Mouse (Mus musculus): Measurements from ENCODE around the gene Hhat.
A peak's percentile ranks its signal among the peaks of the same experiment; 100 is the strongest.

Hhat gene

GRCm38 (mm10) chr1:192544091-192544490 lies 226.9 kb downstream of the Hhat start:
- no peak for DNase-seq (ENCODE audit: low read depth, low spot score)
- H3K27me3 ChIP-seq (ENCODE audit: control insufficient read depth, insufficient read depth, low read length, poor library complexity, severe bottlenecking): no peaks in the 10 kb centered on the region

GRCm38 (mm10) chr1:192543686-192544085 lies 227.3 kb downstream of the Hhat start:
- DNase-seq (ENCODE audit: low read depth, low spot score): no peak
- H3K27me3 ChIP-seq (ENCODE audit: control insufficient read depth, insufficient read depth, low read length, poor library complexity, severe bottlenecking): no peaks in the 10 kb centered on the region

More at GRCm38 (mm10) chr1:192544091-192544490, 226.9 kb downstream of the Hhat start:
- H3K36me3 ChIP-seq (ENCODE audit: control insufficient read depth, insufficient read depth, low read length, poor library complexity, severe bottlenecking): no peaks in the 10 kb centered on the region

GRCm38 (mm10) chr1:192542093-192542492 lies 228.9 kb downstream of the Hhat start:
- no peaks in the 10 kb centered on the region for H3K36me3 ChIP-seq (ENCODE audit: control insufficient read depth, insufficient read depth, low read length, poor library complexity, severe bottlenecking)
- no peak for DNase-seq (ENCODE audit: low read depth, low spot score)
- no peaks in the 10 kb centered on the region for H3K27me3 ChIP-seq (ENCODE audit: control insufficient read depth, insufficient read depth, low read length, poor library complexity, severe bottlenecking)

More at GRCm38 (mm10) chr1:192543686-192544085, 227.3 kb downstream of the Hhat start:
- H3K36me3 ChIP-seq (ENCODE audit: control insufficient read depth, insufficient read depth, low read length, poor library complexity, severe bottlenecking): no peaks in the 10 kb centered on the region

GRCm38 (mm10) chr1:192537169-192537568 lies 233.9 kb downstream of the Hhat start:
- Histone ChIP-seq H3K27me3 (ENCODE audit: control insufficient read depth, insufficient read depth, low read length, poor library complexity, severe bottlenecking) (no peaks in the 10 kb centered on the region), H3K36me3 (ENCODE audit: control insufficient read depth, insufficient read depth, low read length, poor library complexity, severe bottlenecking) (no peaks in the 10 kb centered on the region)
- DNase-seq (ENCODE audit: low read depth, low spot score): peak; percentile 20

- Histone ChIP-seq H3K36me3 (ENCODE audit: control insufficient read depth, insufficient read depth, low read length, poor library complexity, severe bottlenecking) (no peaks in the 10 kb centered on the region), H3K27me3 (ENCODE audit: control insufficient read depth, insufficient read depth, low read length, poor library complexity, severe bottlenecking) (no peaks in the 10 kb centered on the region)
- peak; percentile 6 for DNase-seq (ENCODE audit: low read depth, low spot score)
These were observed 234.6 kb downstream of the Hhat start for GRCm38 (mm10) chr1:192536440-192536839.

- H3K27me3 ChIP-seq (ENCODE audit: control insufficient read depth, insufficient read depth, low read length, poor library complexity, severe bottlenecking): no peaks in the 10 kb centered on the region
- DNase-seq (ENCODE audit: low read depth, low spot score): no peak
These were observed 238.0 kb downstream of the Hhat start for GRCm38 (mm10) chr1:192533016-192533415.

GRCm38 (mm10) chr1:192532212-192532611 lies 238.8 kb downstream of the Hhat start:
- DNase-seq (ENCODE audit: low read depth, low spot score): no peak
- H3K36me3 ChIP-seq (ENCODE audit: control insufficient read depth, insufficient read depth, low read length, poor library complexity, severe bottlenecking): no peaks in the 10 kb centered on the region
- H3K27me3 ChIP-seq (ENCODE audit: control insufficient read depth, insufficient read depth, low read length, poor library complexity, severe bottlenecking): no peaks in the 10 kb centered on the region

More at GRCm38 (mm10) chr1:192533016-192533415, 238.0 kb downstream of the Hhat start:
- no peaks in the 10 kb centered on the region for H3K36me3 ChIP-seq (ENCODE audit: control insufficient read depth, insufficient read depth, low read length, poor library complexity, severe bottlenecking)

GRCm38 (mm10) chr1:192531490-192532146 lies 239.4 kb downstream of the Hhat start:
- no peak for DNase-seq (ENCODE audit: low read depth, low spot score)
- H3K36me3 ChIP-seq (ENCODE audit: control insufficient read depth, insufficient read depth, low read length, poor library complexity, severe bottlenecking): no peaks in the 10 kb centered on the region

GRCm38 (mm10) chr1:192525711-192526350 lies 245.2 kb downstream of the Hhat start:
- Histone ChIP-seq H3K27me3 (ENCODE audit: control insufficient read depth, insufficient read depth, low read length, poor library complexity, severe bottlenecking) (no peaks in the 10 kb centered on the region), H3K36me3 (ENCODE audit: control insufficient read depth, insufficient read depth, low read length, poor library complexity, severe bottlenecking) (no peaks in the 10 kb centered on the region)
- DNase-seq (ENCODE audit: low read depth, low spot score): no peak

More at GRCm38 (mm10) chr1:192531490-192532146, 239.4 kb downstream of the Hhat start:
- H3K27me3 ChIP-seq (ENCODE audit: control insufficient read depth, insufficient read depth, low read length, poor library complexity, severe bottlenecking): no peaks in the 10 kb centered on the region

- no peak for DNase-seq (ENCODE audit: low read depth, low spot score)
- Histone ChIP-seq H3K36me3 (ENCODE audit: control insufficient read depth, insufficient read depth, low read length, poor library complexity, severe bottlenecking) (no peaks in the 10 kb centered on the region), H3K27me3 (ENCODE audit: control insufficient read depth, insufficient read depth, low read length, poor library complexity, severe bottlenecking) (no peaks in the 10 kb centered on the region)
These were observed 248.4 kb downstream of the Hhat start for GRCm38 (mm10) chr1:192522376-192523178.

GRCm38 (mm10) chr1:192520836-192521435 lies 250.1 kb downstream of the Hhat start:
- DNase-seq (ENCODE audit: low read depth, low spot score): no peak
- no peaks in the 10 kb centered on the region for H3K36me3 ChIP-seq (ENCODE audit: control insufficient read depth, insufficient read depth, low read length, poor library complexity, severe bottlenecking)
- no peaks in the 10 kb centered on the region for H3K27me3 ChIP-seq (ENCODE audit: control insufficient read depth, insufficient read depth, low read length, poor library complexity, severe bottlenecking)

GRCm38 (mm10) chr1:192519713-192520112 lies 251.3 kb downstream of the Hhat start:
- H3K27me3 ChIP-seq (ENCODE audit: control insufficient read depth, insufficient read depth, low read length, poor library complexity, severe bottlenecking): no peaks in the 10 kb centered on the region
- no peaks in the 10 kb centered on the region for H3K36me3 ChIP-seq (ENCODE audit: control insufficient read depth, insufficient read depth, low read length, poor library complexity, severe bottlenecking)
- no peak for DNase-seq (ENCODE audit: low read depth, low spot score)

GRCm38 (mm10) chr1:192515373-192515772 lies 255.7 kb downstream of the Hhat start:
- Histone ChIP-seq H3K27me3 (ENCODE audit: control insufficient read depth, insufficient read depth, low read length, poor library complexity, severe bottlenecking) (no peaks in the 10 kb centered on the region), H3K36me3 (ENCODE audit: control insufficient read depth, insufficient read depth, low read length, poor library complexity, severe bottlenecking) (no peaks in the 10 kb centered on the region)
- no peak for DNase-seq (ENCODE audit: low read depth, low spot score)

- DNase-seq (ENCODE audit: low read depth, low spot score): no peak
- H3K27me3 ChIP-seq (ENCODE audit: control insufficient read depth, insufficient read depth, low read length, poor library complexity, severe bottlenecking): no peaks in the 10 kb centered on the region
- H3K36me3 ChIP-seq (ENCODE audit: control insufficient read depth, insufficient read depth, low read length, poor library complexity, severe bottlenecking): no peaks in the 10 kb centered on the region
These were observed 258.2 kb downstream of the Hhat start for GRCm38 (mm10) chr1:192512821-192513220.

Measured in splenic B cell, adult 2 months (primary cell).